Mouse (Mus musculus) kidney, postnatal 25 days (tissue): ENCODE results near the gene Vps37d.
A peak's percentile ranks its signal among the peaks of the same experiment; 100 is the strongest.

ENCODE experiments used
- DNase-seq, 2 experiments: peaks; one replicate each; pipeline ENCODE4 v3.0.0; 2021; ENCODE audit warnings: mixed read lengths in 2 of 2

The Vps37d gene

DNA sequence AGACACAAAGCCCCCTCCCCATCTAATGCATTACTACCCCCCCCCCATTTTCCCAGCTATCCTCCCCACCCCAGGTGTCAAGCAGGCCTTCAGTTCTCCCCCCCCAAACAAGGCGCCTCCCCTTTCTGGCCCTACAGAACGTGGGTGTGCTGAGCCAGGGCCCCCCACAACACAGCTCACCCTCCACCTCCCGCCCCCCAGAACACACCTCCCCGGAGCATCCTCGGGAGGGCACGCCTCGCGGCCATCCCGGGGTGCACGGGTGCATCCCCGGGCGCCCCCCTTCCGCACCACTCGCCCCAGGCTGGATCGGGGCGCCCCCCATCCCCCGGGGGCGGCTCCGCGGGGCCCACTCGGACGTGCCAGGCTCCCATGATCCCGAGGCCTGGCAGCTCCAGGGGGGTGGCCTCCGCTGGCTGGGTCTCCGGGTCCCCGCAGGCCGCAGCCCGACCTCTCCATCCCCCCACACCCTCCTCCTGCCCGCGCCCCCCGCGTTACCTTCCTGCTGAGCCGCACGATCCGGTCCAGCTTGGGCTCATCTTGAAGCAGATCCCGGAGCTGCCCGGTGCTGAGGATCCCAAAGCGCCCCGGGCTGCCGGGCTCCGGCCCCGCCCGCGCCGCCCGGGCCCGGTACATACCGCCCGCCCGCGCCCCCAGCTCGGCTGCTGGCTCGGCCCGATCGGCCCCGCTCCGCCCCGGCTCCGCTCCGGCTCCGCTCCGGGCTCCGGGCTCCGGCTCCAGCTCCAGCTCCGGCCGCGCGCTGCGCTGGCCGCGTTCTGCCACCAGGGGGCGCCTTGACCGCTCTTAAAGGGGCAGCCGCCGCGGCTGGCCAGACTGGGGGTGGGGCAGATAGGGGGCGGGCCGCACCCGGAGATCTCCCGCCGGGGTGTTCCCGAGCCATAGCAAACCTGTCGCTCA is at the start of gene Vps37d:
Gene Vps37d, minus strand, starts transcription at position 703 of the 918 bp plus-strand sequence.
- DNase-seq = peak; percentile 93 to 94

DNA sequence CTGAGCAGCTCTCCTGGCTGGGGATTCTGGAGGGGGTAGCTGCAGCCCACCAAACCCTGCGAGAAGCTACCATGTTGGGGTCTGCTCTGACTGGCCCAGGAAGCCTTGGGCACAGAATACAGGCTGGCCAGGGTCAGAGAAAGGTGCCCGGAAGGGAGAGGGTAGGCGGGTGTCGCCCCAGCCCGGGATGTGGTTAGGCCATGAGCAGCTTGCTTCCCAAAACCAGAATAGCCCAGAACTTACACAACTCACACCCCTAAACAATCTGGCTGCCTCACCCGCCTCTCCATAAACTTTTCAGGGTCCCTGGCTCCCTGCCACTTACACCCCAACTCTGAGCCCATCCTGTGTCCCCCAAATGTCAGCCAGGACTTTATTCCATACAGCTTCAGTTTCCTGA is 49.6 kb upstream of the Vps37d start:
- no peak for DNase-seq

DNA sequence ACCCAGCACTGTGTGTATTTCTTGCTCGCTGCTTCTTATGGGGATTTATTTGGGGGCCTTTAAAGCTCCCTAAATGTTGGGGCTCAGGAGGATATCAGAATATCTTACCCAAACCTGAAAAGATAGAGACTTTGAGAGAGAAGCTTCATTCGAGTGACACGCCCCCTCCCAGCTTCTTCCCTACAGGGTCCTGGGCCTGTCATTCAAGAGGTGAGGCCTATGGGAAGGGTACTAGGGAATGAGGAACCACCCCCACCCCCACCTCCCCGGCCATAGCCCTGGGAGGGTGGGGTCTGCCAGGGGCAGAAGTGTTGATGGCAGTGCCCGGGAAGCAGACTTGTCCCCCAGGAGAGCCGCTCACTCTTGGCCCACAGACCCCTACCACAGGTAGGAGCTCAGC is 48.1 kb upstream of the Vps37d start:
- no peak for DNase-seq

DNA sequence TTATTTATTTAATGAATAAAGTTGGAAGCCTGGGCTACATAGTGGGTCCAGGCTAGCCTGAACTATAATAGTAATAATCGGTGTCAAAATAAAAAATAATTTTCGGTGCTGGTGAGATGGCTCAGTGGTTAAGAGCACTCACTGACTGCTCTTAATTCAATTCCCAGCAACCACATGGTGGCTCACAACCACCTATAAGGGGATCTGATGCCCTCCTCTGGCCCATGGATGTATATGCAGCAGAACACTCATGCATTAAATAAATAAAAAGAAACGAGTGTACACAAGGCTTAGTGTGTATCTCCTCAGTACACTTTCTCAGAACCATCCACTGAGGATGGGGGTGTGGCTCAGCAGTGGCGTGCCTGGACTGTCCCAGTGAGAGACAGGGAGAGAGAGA is 42.7 kb upstream of the Vps37d start:
- DNase-seq = no peak

DNA sequence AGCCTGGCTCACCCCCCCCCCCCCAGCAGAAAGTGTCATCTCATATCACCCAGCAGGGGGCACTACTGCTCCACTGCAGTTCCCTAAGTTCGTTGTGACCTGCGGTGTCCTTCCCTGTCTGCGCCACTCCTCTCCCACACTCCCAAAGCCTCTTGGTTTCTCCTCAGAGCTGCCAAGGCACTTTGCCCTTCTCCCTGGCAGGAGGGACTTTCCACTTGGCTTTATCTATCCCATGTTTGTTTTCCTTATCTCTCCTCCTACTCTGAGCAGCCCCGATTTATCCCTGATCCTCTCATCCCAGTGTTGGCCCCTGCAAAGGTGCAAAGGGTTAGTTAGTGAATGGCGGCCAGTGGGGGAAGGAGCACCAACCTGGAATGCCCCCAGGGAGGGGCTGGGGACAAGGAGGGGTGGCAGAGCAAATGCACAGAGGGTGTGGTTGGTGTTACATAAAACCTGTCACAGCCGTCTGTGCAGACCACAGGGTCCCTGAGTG is 40.6 kb upstream of the Vps37d start:
- DNase-seq = peak; percentile 77 to 84

DNA sequence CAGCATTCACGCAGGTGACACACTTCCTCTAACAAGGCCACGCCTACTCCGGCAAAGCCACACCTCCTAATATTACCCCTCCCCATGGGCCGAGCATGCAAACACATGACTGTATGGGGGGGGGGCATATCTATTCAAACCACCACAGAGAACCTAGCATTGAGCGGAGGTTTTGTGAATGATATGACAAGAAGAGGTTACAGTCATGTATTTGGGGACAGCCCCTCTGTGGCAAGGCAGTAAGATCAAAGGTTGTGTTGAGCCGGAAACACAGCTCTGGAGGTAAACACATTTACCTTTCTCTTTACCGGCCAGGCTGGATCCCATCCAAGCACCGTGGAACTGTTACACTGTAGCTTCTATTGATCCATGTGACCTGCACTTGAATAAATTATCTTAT is 37.2 kb upstream of the Vps37d start:
- no peak for DNase-seq

DNA sequence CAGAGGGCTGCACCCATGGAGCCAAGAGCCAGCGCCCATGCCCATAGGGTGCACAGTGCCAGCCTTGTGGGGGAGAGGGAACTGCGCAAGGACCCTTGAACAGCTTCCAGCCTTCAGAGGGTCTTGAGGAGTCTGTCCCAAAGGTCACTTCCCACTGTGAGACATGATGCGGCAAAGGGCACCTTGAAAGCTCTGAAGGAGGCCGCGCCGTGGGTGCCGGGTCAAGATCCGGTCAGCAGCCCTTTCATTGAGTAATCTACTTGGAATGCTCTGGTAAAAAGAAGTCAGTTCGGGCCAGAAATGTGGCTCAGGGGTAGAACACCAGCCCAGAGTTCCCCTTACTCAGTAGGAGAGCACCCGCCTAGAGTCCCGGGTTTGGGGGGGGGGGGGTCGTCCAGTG is 35.7 kb upstream of the Vps37d start:
- peak; percentile 32 to 75 for DNase-seq

DNA sequence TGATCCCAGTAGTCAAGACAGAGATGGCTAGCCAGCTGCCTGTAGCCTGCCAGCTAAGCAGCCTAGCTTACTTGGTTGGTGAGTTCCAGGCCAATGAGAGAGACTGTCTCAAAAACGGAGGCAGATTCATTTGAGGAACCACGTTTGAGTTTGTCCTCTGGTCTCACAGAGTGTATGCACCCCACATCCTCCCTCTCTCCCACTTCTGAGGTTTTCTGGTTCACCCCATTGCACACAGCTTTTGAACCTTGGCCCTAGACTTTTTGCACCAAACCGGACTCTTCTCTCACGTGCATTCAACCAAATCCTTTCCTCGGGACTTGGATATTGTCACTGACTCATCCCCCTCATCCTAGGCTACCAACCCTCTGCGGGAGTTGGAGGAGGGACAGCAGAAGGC is 31.9 kb upstream of the Vps37d start:
- DNase-seq = peak; percentile 53 to 73

DNA sequence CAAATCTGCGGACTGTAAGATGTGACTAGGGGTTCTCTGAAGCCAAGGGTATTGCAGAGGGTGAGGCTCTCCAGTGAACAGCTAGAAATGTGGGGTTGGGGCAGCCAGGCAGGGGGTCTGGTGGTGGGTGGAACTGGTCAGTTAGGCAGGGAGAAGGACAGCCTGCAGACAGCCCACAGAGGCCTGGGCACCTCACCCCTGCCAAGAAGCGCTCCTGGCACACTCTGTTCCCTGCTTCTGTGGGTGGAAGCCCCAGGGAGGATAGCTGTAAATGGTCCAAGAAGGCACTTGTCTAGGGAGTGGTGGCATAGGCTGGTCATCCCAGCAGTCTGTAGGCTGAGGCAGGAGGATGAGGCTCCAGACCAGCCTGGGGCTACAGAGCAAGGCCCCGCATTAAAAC is 31.4 kb upstream of the Vps37d start:
- DNase-seq = peak; percentile 22 to 84

DNA sequence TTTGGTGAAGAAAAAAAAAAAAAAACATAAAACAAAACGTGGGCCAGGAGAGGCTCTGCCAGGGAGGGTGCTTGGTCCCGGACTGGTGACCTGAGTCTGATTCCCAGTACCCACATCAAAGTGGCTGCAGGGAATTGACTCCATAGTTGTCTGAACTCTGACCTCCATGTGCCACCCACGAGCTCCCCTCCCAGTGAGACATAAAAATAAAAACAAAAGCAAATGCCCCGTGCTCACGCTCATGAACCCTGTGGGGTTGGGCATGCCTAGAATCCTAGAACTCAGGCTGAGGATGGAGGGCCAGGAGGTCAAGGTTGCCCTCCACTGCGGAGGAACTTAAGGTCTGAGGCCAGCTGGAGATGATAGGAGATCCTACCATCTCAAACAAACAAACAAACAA is 31.0 kb upstream of the Vps37d start:
- peak; percentile 50 to 73 for DNase-seq

DNA sequence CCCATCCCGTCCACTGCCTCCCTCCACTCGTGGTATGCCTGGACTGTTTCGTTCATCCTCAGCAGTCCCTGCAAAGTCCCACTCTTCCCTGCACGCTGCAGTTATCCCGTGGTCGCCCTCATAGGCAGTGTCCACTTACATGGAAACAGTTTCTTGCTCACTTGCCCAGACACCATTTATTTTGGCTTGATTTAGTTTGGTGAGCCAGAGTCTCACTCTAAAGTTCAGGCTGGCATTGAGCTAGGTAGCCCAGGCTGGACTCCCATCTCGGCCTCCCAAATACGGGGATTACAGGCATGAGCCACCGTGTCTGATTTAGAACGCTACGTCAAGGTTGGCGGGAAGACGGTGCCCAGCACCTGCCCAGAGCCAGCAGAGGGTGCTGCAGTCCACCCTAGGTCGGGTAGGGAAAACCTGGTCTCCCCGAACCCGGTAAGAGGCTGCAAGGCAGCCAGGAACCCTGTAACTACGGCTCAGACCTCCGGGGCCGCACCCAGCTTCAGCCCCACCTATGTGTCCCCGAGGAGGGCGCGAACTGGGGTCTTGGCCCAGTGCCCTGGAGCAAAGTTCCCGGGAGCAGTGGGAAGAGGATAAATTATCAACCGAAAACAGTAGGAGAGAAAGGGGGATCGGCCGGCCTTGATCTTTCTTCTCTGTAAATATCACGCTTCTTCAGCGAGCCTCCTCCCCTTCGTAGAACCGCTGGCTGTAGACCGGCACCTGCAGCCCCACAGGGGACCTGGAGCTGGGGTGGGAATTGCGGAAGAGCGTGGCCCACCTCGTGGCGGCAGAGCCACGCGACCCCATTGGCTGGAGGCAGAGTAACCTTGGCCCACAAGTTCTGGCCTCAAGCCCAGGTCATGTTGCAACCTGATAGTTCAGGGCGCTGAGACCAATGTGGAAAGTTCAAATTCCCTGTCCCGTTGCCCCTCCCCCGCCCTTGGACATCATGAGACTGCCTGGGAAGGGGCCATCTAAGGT is 29.7 kb upstream of the Vps37d start:
- DNase-seq = peak; percentile 95 to 96

DNA sequence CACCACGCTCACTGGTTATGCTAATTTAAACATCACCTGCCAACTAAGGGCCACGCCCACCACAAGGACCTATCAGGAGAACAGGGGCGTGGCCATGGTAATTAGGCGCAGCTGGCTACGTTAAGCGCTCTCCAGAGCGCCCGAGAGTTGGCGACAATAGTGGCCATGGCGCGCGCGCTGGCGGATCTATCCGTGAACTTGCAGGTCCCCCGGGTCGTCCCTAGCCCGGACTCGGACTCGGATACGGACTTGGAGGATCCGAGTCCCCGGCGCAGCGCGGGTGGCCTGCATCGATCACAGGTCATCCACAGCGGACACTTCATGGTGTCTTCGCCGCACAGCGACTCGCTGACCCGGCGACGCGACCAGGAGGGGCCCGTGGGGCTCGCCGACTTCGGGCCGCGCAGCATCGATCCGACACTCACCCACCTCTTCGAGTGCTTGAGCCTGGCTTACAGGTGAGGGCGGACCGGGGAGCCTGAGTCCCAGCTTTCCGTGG is 28.7 kb upstream of the Vps37d start:
- peak; percentile 97 for DNase-seq

DNA sequence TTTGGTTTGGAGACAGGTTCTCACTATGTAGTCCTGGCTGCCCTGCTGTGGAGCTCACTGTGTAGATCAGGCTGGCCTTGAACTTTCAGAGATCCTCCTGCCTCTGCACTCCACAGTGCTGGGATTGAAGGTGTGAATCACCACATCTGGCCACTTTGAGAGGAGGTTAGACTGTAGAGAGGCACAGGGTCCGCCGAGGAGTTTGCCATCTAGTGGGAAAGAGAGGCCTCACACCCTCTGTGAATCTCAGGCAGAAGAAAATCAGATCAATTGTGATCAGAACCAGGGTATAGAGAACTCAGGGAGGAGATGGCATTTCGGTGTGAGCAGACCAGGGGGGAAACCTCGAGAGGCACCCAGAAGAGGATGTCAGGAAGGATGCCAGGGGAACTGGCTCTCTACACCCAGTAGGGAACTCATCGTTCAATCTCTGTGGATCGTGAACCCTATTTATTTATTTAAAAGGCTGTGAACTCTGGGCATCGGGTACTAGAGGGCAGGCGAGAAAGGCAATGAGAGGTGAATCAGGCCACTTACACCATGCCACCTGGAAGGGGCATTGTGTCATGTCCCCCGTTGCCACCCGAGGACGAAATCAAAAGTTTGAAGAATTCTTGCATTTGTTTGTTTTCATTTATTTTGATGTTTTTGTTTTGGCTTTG is 26.1 kb upstream of the Vps37d start:
- DNase-seq = peak in 1 of 2 experiments; percentile 57

DNA sequence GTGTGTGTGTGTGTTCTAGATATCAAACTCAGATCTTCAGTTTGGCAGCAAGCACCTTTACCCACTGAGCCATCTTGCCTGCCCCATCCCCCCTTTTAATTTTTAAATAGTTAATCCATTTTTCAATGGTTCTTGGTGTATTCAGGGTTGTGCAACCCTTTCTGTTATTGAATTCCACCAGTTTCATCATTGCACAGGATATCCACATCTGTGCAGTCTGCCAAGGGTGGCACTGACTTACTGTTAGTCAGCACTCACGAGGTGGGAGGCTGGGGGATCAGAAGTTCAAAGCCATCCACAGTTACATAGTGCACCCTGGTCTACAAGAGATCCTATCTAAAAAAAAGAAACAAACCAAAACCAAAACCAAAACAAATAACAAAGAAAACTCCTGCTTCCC is 22.9 kb upstream of the Vps37d start:
- DNase-seq = no peak

DNA sequence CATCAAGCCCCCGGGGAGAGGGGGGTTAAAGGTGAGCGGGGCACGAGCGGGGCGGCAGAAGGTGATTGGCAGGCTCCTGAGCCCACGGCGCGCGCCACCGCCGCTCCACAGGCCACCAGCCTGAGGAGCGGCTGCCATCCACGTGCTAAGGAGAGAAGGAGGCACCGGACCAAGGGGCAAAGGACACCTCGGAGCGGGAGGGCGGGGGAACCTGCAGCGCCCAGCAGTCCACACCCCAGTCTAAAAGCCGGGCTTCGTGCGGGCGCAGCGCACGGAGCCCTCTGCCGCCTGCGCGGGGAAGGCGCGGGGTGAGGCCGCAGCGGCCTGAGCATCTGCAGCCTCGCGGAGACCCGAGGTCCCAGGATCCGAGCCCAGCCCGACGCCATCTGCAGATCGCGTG is 11.6 kb upstream of the Vps37d start, which contains the start of gene Mlxipl:
Gene Mlxipl, plus strand, starts transcription at position 238 of the 400 bp plus-strand sequence.
- DNase-seq = peak; percentile 80 to 94

DNA sequence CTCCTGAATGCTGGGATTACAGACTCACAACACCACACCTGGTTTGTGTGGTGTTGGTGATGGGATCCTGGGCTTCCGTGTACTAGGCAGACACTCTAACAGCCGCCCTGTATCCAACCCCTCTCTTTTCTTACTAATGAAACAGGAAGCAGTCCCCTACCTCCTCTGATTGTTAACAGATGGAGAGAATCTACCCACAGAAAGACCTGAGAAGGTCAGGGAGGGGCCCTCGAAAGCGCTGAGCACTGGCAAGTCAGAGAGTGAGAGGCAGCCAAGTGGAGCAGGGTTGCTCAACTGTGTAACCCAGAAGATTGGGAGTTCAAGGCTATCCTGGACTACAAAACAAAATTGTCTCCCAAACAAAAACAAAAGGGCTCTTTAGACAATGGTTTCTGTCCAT is 8.8 kb upstream of the Vps37d start:
- DNase-seq = no peak

DNA sequence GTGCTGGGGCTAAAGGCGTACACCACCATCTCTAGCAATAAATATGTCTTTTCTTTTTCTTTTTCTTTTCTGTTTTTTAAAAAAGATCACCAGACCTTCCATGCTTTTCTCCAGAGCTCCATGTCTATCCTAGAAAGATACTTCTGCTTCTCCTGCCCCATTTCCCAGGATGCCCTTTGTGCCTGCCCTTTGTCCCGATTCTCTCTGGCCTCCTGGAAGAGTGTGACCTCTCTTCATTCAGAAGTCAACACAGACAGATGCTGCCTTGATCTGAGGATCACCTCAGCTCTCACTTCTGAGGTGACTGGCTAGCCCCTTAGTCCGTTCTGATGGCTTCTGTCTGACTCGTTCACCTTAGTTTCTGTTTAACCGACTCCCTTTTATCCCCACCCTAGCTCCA is 2.5 kb upstream of the Vps37d start:
- DNase-seq = peak; percentile 25 to 58

DNA sequence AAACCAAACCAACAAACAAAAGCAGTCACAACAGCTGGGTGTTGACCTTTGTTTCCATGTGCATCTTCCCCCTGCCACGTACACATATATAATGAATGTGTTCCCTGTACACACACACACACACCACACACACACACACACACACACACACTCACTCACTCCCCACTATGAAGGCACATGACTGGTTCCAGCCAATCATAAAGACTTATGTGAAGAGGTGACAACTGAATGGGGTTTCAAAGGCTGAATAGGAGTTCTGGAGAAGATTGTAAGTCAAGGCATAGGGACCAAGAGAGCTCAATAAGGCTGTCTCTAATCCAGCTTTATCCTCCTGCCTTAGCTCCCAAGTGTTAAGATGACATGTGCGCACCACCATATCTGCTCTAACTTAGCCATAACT is 1.5 kb upstream of the Vps37d start:
- no peak for DNase-seq

DNA sequence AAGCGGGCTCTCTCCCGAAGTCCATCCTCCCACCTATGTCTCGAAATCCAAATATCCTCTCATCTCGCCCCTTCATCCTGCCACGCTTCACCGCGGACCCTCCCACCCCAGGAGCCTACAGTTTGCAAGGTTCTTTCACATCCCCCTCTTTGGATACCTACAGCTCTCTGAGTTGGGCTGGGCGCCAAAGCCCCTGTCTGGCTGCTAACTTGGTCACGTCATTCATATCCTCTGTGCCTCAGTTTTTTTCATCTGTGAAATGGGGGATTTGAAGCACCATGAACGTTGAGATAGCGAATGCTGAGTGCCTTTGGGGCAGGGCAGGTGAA is 380 bp upstream of the Vps37d start:
- DNase-seq = no peak

DNA sequence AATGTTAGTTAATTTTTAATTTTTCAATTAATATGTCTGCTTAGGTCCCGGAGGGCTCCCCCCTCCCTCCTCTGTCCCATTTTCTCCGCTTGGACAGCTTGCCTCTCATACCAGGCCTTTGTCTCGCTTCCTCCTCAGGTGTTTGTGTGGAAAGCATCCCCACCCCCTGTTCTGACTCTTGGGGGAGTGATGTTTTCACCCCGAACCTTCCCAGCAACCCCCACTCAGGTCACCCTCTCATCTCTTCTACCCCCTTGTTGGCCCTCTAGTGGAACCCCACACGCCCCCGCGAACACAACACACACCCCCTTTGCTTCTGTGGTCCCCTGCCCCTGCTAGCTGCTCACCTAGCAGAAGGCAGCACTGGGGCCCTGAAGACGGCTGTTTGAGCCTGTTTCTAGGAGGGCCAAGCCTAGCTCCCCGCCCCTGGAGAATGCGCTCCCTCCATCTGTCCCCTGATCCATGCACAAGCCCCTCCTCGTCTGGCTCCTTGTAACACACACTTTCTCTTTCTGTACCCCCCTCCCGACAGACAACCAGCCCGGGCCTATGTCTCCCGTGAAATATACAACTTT is 1.0 kb downstream of the Vps37d start:
- DNase-seq = peak; percentile 71 to 86

DNA sequence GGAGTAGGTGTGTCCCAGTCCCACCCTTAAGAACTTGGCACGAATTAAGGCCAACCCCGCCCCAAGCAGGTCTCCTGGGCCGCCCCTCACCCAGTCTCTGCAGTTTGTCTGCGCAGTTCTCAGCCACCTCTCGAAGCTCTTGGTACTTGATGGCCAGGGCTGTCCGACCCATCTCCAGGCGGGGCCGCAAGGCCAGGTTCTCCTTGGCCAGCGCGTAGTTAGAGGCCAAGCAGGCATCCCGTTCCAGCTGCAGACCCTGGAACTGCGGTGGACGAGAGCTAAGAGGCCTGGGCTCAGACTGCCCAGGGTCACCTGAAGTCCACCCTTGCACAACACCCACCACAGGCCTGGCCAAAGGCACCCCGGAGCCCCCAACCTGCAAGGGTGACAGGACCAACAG is 1.7 kb downstream of the Vps37d start:
- peak; percentile 17 to 58 for DNase-seq

DNA sequence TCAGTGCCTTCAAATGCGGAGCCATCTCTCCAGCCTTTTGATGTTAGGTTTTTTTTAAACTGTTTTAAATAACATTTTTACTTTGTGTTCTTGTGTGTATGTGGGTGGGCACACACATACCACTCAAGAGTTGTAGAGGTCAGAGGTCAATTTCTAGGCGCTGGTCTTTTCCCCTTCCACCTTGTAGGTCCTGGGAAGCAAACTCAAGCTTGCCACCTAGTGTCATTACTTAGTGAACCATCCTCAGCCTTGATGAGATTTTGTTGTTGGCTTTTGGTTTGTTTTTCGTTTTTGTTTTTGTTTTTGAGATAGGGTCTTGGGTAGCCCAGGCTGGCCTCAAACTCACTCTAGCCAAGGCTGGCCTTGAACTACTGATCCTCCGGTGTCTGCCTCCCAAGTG is 2.4 kb downstream of the Vps37d start:
- no peak for DNase-seq
